Mouse (Mus musculus): ENCODE measurements at regions not wholly inside any gene's neighbourhood (a gene's known extent, or its start where the extent isn't known, plus 50 kb on each side); places are given as distances from the start of the nearest gene placed in this dataset.

DNA sequence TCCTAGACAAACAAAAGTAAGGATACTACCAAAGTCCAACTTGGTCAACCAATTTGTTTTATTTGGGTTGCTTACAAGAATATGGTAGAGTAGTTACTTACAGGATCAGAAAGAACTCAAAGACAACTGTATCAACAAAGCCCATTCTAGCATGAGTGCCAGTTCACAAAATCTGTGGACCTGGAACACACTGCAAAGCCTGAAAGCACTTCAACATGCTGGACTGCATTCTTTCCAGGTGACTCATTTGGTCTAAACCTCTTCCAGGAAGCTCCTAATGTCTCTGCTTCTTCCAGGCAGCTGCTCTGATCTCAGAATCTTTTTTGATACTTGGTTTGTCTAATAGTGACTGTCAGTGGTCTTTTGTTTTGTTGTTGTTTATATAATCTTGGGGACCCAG lies 126.2 kb upstream of the Mbnl1 start:
- no peaks in the 10 kb centered on the region for H3K36me3 ChIP-seq (replicated peaks; ENCODE audit: low read length)
- no peaks in the 10 kb centered on the region for H3K27me3 ChIP-seq (replicated peaks)
- H3K4me1 ChIP-seq, result peaks cover 10% of the 10 kb centered on the region
- TF ChIP-seq GATA1 (IDR thresholded peaks at IDR 0.05; ENCODE audit: borderline replicate concordance, low read length), result no peak
- no peak for TF ChIP-seq FLI1 (IDR thresholded peaks at IDR 0.05; ENCODE audit: low read length)
- H3K9me3 ChIP-seq, result peaks cover 3% of the 10 kb centered on the region; the same call in 1 of the 2 replicates
- no peak overlapping the region for H3K4me3 ChIP-seq (replicated peaks)

DNA sequence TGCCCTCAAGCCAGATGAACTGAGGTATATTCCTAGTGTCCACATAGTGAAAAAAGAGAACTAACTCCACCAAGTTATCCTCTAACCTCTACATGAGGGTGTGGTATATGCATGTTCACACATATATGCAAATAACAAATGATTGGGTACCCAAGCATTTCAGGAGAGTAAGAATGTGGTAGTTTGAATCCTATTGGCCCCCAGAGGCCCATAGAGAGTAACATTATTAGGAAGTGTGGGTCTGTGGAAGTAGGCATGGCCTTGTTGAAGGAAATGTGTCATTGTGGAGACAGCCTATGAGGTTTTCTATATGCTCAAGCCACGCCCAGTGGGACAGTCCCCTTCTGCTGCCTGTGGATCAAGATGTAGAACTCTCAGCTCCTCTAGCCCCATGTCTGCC lies 125.6 kb upstream of the Mbnl1 start:
- no peak overlapping the region for H3K4me3 ChIP-seq (replicated peaks)
- no peak for TF ChIP-seq GATA1 (IDR thresholded peaks at IDR 0.05; ENCODE audit: borderline replicate concordance, low read length)
- no peak for TF ChIP-seq FLI1 (IDR thresholded peaks at IDR 0.05; ENCODE audit: low read length)
- H3K9me3 ChIP-seq, result peaks cover 3% of the 10 kb centered on the region; the same call in 1 of the 2 replicates
- no peaks in the 10 kb centered on the region for H3K36me3 ChIP-seq (replicated peaks; ENCODE audit: low read length)
- no peaks in the 10 kb centered on the region for H3K27me3 ChIP-seq (replicated peaks)
- H3K4me1 ChIP-seq, result peaks cover 10% of the 10 kb centered on the region

DNA sequence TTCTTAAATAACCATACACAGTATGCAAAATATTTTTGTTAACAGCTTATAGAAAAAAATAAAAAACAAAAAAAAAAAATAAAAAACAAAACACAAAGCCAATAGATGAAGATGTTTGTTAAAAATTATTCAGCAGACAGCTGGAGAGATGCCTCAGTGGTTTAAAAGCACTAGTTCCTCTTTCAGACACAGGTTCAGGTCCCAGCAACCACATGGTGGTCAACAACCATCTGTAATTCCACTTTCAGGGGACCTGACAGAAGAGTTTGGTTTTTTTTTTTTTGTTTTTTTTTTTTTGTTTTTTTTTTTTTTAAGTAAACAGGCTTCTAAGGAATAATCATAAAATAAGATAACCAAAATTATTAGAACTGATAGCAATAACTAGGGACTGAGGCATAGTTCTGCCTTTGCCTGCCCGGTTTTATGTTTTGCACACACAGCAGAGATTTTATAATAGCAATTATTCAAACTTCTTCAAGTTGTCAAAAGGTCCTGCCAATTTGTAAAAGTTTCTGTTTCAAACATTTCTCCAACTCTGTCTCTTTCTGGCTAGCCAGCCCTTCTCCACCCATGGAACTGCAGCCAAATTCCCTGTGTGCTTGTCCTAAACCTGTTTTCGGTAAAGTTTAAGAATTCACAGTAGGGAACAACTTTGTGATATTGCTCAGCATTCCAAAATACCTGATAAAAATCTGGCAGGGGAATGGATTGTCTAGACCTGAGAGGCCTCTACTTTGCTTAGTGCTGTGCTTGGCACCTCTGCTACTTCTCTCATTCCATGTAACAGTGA lies 101.3 kb upstream of the Mbnl1 start:
- Histone ChIP-seq H3K4me3 (replicated peaks) (no peak overlapping the region), H3K4me1 (peaks cover 4% of the 10 kb centered on the region; the same call in 1 of the 2 replicates), H3K36me3 (replicated peaks; ENCODE audit: low read length) (no peaks in the 10 kb centered on the region), H3K27me3 (replicated peaks) (no peaks in the 10 kb centered on the region), H3K9me3 (no peaks in the 10 kb centered on the region)
- TF ChIP-seq GATA1 (IDR thresholded peaks at IDR 0.05; ENCODE audit: borderline replicate concordance, low read length) (no peak), FLI1 (IDR thresholded peaks at IDR 0.05; ENCODE audit: low read length) (no peak)

DNA sequence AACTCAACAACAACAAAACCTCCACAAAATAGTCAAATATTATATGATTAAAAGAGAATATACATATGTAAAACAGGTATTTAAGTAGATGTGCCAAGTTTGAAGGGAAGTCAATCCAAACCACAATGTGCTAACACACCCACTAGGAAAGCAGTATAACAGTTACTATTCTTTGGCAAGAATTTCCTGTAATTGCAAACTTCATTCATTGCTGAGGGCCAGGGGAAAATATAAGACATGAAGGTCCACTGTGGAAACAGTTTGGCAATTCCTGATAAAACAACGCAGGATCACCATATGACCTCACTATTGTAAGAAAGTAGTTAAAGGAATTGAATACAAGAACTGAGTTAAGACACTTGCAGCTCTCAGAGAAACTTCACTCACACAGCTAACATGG lies 99.0 kb upstream of the Mbnl1 start:
- no peak overlapping the region for H3K4me3 ChIP-seq (replicated peaks)
- H3K4me1 ChIP-seq, result peaks cover 4% of the 10 kb centered on the region; the same call in 1 of the 2 replicates
- H3K9me3 ChIP-seq, result no peaks in the 10 kb centered on the region
- TF ChIP-seq FLI1 (IDR thresholded peaks at IDR 0.05; ENCODE audit: low read length), result no peak
- TF ChIP-seq GATA1 (IDR thresholded peaks at IDR 0.05; ENCODE audit: borderline replicate concordance, low read length), result no peak
- no peaks in the 10 kb centered on the region for H3K27me3 ChIP-seq (replicated peaks)
- H3K36me3 ChIP-seq (replicated peaks; ENCODE audit: low read length), result no peaks in the 10 kb centered on the region

DNA sequence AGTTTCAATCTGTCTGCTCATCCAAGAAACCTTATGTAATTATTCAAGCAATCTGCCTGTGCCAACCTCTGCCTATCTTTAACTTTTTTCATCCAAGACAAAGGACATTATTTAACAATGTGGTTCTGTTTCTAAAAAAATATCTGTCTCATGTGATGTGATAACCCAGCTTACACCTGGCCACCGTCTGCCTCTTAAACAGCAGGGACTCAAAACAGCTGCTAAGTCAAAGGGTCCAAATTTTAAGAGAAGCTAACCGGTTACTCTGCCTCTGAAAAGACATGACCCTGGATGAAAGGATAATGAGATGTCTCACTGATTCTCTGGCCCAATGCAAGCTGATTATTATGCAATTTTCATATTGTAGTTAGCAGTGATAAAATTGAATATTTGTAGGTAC lies 84.0 kb upstream of the Mbnl1 start:
- TF ChIP-seq FLI1 (IDR thresholded peaks at IDR 0.05; ENCODE audit: low read length), result no peak
- no peak for TF ChIP-seq GATA1 (IDR thresholded peaks at IDR 0.05; ENCODE audit: borderline replicate concordance, low read length)
- H3K4me3 ChIP-seq (replicated peaks), result no peak overlapping the region
- peaks cover 4% of the 10 kb centered on the region; the same call in 1 of the 2 replicates for H3K9me3 ChIP-seq
- peaks cover 9% of the 10 kb centered on the region for H3K4me1 ChIP-seq
- peaks cover 3% of the 10 kb centered on the region for H3K36me3 ChIP-seq (replicated peaks; ENCODE audit: low read length)
- no peaks in the 10 kb centered on the region for H3K27me3 ChIP-seq (replicated peaks)

DNA sequence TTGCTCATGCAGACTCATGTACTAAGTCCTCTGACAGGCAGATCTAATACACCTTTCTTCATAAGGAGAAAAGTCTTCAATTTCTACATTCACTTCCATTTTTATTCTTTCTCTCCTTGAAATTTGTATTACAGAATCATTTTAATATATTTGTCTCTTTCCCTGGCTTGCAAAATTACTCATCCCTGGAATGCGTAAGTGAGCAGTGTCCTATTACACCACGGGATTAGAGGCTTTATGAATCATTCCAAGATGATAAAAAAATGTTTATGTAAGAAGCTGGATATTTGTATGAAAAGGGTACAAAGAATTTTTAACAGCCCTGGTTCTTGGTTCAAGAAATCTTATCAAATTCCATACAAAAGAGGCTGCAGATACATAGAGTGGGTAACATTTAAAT lies 83.6 kb upstream of the Mbnl1 start:
- Histone ChIP-seq H3K27me3 (replicated peaks) (no peaks in the 10 kb centered on the region), H3K36me3 (replicated peaks; ENCODE audit: low read length) (peaks cover 3% of the 10 kb centered on the region), H3K4me3 (replicated peaks) (no peak overlapping the region), H3K4me1 (peaks cover 8% of the 10 kb centered on the region), H3K9me3 (peaks cover 4% of the 10 kb centered on the region; the same call in 1 of the 2 replicates)
- TF ChIP-seq GATA1 (IDR thresholded peaks at IDR 0.05; ENCODE audit: borderline replicate concordance, low read length) (no peak), FLI1 (IDR thresholded peaks at IDR 0.05; ENCODE audit: low read length) (no peak)

DNA sequence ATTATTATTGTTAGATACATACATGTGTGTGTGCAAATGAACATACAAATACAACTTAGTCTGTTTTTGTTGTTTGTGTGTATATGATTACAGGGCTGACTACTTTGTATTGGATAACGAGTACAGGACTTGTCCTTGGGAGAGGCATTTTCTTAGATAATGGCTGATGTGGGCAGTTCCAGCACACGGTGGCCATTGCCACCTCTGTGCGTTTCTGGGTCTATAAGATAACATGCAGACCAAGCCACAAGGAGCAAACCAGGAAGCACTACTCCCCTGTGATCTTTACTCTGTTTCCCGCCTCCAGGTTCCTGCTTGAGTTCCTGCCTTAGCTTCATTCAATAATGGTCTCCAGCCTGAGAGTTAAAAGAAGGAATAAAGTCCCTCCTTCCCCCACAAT lies 77.3 kb upstream of the Mbnl1 start:
- peaks cover 4% of the 10 kb centered on the region; the same call in 1 of the 2 replicates for H3K9me3 ChIP-seq
- TF ChIP-seq GATA1 (IDR thresholded peaks at IDR 0.05; ENCODE audit: borderline replicate concordance, low read length), result no peak
- no peak for TF ChIP-seq FLI1 (IDR thresholded peaks at IDR 0.05; ENCODE audit: low read length)
- peaks cover 3% of the 10 kb centered on the region for H3K36me3 ChIP-seq (replicated peaks; ENCODE audit: low read length)
- H3K4me3 ChIP-seq (replicated peaks), result no peak overlapping the region
- peaks cover 39% of the 10 kb centered on the region for H3K4me1 ChIP-seq
- no peaks in the 10 kb centered on the region for H3K27me3 ChIP-seq (replicated peaks)

DNA sequence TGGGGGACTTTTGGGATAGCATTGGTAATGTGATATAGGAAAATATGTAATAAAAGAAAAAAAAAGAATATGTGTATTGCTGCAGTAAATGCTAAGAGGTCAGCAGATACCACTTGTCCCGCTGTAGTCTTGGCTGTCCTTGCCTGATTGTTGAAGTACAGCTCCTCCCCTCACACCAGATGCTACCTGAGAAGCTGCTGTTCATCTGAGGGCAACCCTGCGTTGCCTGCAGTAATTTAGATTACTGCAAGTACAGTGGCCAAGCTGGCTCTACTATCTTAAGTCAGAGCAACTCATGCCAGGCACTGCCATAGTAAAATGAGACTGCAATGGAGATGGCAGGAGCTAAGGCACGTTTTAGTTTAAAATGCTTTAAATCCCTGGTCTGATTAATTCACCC lies 75.7 kb upstream of the Mbnl1 start:
- Histone ChIP-seq H3K36me3 (replicated peaks; ENCODE audit: low read length) (peaks cover 3% of the 10 kb centered on the region), H3K4me1 (peaks cover 41% of the 10 kb centered on the region), H3K9me3 (peaks cover 4% of the 10 kb centered on the region; the same call in 1 of the 2 replicates), H3K27me3 (replicated peaks) (no peaks in the 10 kb centered on the region), H3K4me3 (replicated peaks) (no peak overlapping the region)
- TF ChIP-seq GATA1 (IDR thresholded peaks at IDR 0.05; ENCODE audit: borderline replicate concordance, low read length), result no peak
- TF ChIP-seq FLI1 (IDR thresholded peaks at IDR 0.05; ENCODE audit: low read length), result no peak

DNA sequence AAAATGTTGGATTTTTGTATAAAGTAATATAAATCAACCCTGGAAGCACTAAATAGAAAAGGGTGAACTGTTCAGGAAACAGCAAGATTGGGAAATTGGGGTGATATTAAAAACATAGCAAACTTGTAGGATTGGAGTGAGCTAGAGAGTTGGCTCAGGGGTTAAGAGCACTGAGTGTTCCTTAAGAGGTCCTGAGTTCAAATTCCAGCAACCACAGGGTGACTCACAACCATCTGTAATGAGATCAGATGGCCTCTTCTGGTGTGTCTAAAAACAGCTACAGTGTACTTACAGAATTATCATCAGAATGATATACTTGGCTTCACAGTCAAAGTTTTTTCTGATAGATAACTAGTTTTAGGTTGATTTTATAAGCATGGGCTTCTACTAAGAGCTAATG lies 73.8 kb upstream of the Mbnl1 start:
- Histone ChIP-seq H3K9me3 (no peaks in the 10 kb centered on the region), H3K36me3 (replicated peaks; ENCODE audit: low read length) (no peaks in the 10 kb centered on the region), H3K27me3 (replicated peaks) (no peaks in the 10 kb centered on the region), H3K4me3 (replicated peaks) (no peak overlapping the region), H3K4me1 (peaks cover 41% of the 10 kb centered on the region)
- TF ChIP-seq FLI1 (IDR thresholded peaks at IDR 0.05; ENCODE audit: low read length) (no peak), GATA1 (IDR thresholded peaks at IDR 0.05; ENCODE audit: borderline replicate concordance, low read length) (no peak)

DNA sequence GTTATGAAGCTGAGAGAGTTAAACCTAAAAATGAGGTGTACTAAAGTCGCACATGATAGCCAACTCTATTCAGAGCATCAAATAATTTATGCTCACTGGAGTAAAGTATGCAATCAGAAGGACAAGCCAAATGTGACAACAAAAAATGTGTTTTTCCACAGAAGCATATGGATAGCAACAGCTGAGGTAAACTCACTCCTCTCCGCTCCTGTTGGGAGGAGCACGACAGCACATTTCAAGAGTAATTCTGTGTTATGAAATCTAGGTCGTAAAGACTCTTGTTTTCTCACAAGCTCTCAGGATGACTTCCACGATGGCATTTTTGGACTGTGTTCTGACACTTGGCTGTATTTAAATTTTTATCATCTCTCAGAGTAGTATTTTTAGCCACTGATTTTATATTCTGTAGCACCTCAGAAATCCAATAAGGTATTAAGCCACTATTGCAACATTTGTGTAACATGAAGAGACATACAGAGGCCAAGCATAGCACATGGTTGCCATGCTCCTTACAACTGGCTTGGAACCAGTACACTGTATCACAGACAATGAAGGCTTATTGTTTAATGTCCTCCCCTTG lies 70.3 kb upstream of the Mbnl1 start:
- H3K36me3 ChIP-seq (replicated peaks; ENCODE audit: low read length), result no peaks in the 10 kb centered on the region
- H3K9me3 ChIP-seq, result no peaks in the 10 kb centered on the region
- H3K4me1 ChIP-seq, result peaks cover 27% of the 10 kb centered on the region; the same call in 1 of the 2 replicates
- H3K4me3 ChIP-seq (replicated peaks), result no peak overlapping the region
- no peak for TF ChIP-seq FLI1 (IDR thresholded peaks at IDR 0.05; ENCODE audit: low read length)
- TF ChIP-seq GATA1 (IDR thresholded peaks at IDR 0.05; ENCODE audit: borderline replicate concordance, low read length), result no peak
- H3K27me3 ChIP-seq (replicated peaks), result no peaks in the 10 kb centered on the region

All from megakaryocyte, embryonic 14.5 days (primary cell).